Mouse (Mus musculus) cerebellum, adult (tissue): ENCODE data around the gene Ranbp3l.
A peak's percentile ranks its signal among the peaks of the same experiment; 100 is the strongest.
"Not testable (repeated sequence)": the region's sequence is repeated elsewhere in the genome, so short reads cannot be mapped to it uniquely, and the experiment has no call there.

Experiments used
- ATAC-seq: cut with Nextera tagmentation; 2 replicates; pipeline ENCODE4 v1.9.2; 2017; ENCODE audit warnings: mild to moderate bottlenecking, moderate library complexity, mixed read lengths; ENCODE audit not compliant: insufficient number of reproducible peaks, low FRiP score, low TSS enrichment

Gene Ranbp3l

DNA sequence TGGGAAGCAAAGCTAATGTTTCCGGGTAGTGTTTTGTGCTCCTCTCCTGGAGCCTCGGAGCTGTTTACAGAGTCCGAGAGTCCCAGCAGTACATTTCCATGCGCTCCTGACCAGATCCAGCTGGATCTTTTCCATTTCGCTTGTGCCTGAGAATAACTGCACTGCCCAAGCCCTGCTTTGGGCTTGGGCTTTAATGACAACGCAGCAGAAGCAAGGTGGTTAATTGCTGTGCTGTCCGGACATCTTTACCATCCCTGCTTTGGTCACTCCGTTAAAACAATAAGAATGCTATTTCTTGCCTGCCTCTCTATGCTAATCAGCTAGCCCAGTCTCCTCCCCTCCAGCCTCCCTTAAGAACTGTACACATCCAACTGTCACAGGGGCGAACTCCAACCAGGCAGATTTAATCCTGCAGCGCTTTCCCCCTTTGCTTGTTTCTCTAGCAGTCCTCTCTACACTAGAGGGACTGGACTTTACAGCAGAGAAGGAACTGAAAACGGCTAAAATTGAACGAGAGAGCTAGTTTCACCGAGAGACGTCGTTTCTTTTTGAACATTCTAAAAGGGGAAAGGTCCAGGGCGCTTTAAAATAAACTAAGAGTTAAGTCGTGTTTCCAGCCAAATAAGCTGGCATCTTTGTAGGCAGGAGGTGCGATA lies at the start of gene Ranbp3l:
Gene Ranbp3l, plus strand, starts transcription at position 377 of the 656 bp plus-strand sequence.
- peak; percentile 83 for ATAC-seq

GRCm38 (mm10) chr15:8930061-8930460 lies 37.7 kb upstream of the Ranbp3l start:
- ATAC-seq = no peak

- ATAC-seq = peak; percentile 56; the same call in 1 of the 2 replicates
These were observed 30.8 kb upstream of the Ranbp3l start for GRCm38 (mm10) chr15:8936911-8937310.

DNA sequence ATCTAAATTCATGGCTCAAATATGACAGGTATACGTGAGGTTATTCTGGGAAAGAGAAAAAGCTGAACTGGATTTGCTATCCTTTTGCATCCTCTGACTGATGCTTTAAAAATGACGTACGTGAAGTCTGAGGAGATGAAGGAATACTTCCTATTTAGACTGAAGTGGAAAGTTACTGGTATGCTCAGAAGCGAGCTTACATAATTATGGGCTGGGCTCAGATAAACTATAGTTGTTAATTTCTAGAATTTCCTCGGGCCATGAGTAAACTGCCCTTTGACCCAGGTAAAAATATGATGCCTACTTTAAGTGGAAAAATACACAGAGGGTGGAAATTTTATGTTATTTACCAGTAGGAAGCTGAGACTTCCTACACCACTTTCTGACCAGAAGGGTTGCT lies 26.9 kb upstream of the Ranbp3l start:
- no peak for ATAC-seq

- ATAC-seq = no peak
These were observed 16.9 kb upstream of the Ranbp3l start for GRCm38 (mm10) chr15:8950856-8951255.

DNA sequence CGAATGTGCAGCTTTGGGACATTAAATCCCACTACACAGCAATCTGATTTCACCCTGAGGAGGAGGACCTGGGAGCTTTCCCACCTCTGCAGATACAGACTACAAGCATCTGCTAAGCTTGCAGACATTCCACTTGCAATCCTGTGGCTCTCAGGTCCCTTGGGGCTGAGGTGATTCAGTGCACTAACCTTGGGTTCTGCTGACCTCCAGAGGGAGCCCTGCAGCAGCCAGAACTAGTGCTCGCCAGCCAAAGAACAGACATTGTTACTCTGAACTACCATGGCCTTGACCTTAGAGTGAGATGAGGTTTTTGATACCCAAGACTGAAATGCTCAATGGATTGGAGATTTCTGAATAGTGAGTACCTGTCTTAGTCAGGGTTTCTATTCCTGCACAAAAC lies 4.4 kb upstream of the Ranbp3l start:
- no peak for ATAC-seq

- peak; percentile 26; the same call in 1 of the 2 replicates for ATAC-seq
These were observed 463 bp downstream of the Ranbp3l start for GRCm38 (mm10) chr15:8968229-8968595.

DNA sequence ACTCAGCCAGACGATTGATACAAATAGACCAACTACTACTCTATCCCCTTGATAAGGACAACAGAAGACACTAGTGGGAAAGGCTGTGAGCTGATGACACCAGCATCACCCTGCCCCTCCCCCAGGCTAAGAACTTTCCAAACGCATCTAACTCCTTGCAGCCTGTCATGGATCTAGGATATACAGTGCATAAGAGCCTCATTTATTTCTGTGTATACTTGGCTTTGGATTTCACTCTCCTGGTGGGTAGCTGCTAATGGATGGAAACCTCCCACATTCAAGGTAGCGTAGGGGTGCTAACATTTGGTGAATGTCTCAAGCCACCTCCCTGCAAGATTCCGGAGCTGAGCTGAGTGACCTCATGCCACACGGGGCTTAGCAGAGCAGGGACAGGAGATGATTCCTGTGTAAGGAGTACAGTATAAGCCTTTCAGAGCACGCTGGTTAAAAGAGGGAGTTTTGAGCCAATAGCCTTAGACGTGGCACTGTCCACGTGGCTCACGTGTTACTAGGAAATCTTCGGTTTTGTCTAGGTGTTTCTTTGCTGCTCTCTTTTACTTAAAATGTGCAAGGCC lies 1.4 kb downstream of the Ranbp3l start:
- ATAC-seq = no peak

GRCm38 (mm10) chr15:8991211-8991610 lies 23.5 kb downstream of the Ranbp3l start:
- no peak for ATAC-seq

- no peak for ATAC-seq
These were observed 24.4 kb downstream of the Ranbp3l start for GRCm38 (mm10) chr15:8991859-8992838.

- ATAC-seq = no peak
These were observed 27.0 kb downstream of the Ranbp3l start for GRCm38 (mm10) chr15:8994608-8995277.

GRCm38 (mm10) chr15:8995490-8995889 lies 27.7 kb downstream of the Ranbp3l start:
- ATAC-seq = no peak

GRCm38 (mm10) chr15:9002762-9003161 lies 35.0 kb downstream of the Ranbp3l start:
- no peak for ATAC-seq

GRCm38 (mm10) chr15:9009196-9009595 lies 41.4 kb downstream of the Ranbp3l start:
- ATAC-seq = no peak

DNA sequence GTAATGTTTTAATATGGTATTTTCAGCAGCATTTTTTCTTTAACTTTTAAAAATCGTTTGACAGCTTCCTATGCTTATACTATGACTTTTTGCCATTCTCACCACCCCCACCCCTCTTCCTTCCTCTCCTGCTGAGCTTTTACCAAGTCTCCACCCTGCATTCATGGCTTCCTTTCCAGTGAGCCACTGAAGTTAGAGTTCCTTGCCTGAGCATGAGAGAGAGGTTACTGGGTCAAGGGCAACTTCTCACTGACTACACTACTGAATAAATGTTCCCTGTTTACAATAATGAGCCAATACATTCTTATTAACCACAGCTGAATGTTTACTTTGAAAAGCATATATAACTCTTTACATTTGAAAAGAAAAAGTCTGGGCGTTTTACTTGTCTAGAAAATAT lies 46.8 kb downstream of the Ranbp3l start:
- ATAC-seq = no peak

- ATAC-seq = not testable (repeated sequence)
These were observed 47.7 kb downstream of the Ranbp3l start for GRCm38 (mm10) chr15:9015496-9015895.

GRCm38 (mm10) chr15:9055704-9056103 lies 88.0 kb downstream of the Ranbp3l start:
- ATAC-seq = no peak

DNA sequence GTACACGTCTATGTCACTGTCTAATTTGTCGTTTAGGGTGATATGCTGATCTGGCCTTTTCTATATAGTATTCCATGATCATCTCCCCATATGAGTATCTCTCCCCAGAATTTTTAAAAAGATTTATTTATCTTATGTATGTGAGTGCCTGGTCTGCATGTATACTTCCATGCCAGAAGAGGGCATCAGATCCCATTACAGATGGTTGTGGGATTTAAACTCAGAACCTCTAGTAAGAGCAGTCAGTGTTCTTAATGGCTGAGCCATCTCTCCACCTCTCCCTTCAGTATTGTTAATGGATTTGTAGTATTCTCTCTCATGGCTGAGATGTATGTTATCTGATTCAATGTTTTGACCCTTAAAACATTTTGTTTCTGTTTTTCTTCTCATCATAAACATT lies 92.1 kb downstream of the Ranbp3l start:
- no peak for ATAC-seq

DNA sequence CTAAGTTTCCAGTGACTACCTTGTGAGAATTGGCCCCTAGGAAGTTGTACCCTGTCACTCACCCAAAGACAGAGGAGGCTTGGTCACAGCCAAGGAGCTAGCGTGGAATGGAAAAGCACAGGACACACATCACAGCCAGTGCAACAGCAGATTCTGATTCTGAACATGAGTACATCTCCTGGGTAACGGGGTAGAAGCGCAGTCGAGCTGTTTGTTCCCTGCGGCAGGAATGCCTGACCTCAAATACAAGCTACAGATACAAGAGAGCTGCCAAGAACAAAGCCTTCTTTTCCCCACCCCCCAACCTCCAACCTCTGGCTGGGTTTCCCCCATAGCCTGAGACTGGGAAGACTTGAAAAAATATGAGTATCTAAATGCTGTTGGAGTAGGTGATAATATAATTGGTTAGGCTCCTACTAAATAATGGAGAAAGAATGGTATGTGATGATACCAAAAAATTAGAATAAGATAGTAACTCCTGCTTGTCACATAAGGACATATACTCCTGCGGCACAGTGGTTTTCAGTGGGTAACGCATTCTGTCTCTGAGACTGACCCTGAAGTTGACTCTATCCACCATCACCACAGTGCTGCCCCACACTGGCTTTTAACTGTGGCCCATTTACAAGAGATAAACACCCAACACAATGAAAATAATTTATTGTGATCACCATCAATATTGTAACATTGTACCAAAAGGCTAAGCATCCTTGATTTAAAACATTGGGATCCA lies 93.6 kb downstream of the Ranbp3l start:
- no peak for ATAC-seq

DNA sequence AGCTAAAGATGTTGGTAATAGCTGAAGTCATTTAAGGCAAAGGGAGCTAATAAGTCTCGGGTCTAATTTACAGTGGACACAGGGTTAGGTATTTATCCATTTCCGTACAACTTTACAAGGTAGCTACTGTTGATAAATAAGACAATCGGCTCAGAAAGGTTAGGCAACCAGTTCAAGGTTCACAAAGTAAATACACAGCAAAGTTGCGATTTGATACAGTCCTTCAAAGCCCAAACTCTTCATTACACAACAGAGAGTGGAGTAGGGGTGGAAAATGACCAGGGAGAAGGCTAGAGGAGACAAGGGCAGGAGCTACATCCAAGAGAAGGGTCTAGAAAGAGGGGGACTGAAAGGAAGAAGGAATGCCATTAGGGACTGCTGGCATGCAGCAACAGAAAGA lies 101.1 kb downstream of the Ranbp3l start:
- ATAC-seq = no peak
